Mouse (Mus musculus): ENCODE results near the gene Hdgfl3.
"Not testable (repeated sequence)": the region's sequence is repeated elsewhere in the genome, so short reads cannot be mapped to it uniquely, and the experiment has no call there.

The Hdgfl3 gene

GRCm38 (mm10) chr7:81854568-81855307 lies 79.5 kb downstream of the Hdgfl3 start:
- no peak for DNase-seq (ENCODE audit: low spot score in 2 of 2)

GRCm38 (mm10) chr7:81851706-81852105 lies 82.6 kb downstream of the Hdgfl3 start:
- no peak for DNase-seq (ENCODE audit: low spot score in 2 of 2)

GRCm38 (mm10) chr7:81850171-81850570 lies 84.1 kb downstream of the Hdgfl3 start:
- no peak for DNase-seq (ENCODE audit: low spot score in 2 of 2)

- DNase-seq (ENCODE audit: low spot score in 2 of 2), result no peak
Measured at GRCm38 (mm10) chr7:81849633-81850032, 84.6 kb downstream of the Hdgfl3 start.

- DNase-seq (ENCODE audit: low spot score in 2 of 2), result no peak
Measured at GRCm38 (mm10) chr7:81849214-81849613, 85.1 kb downstream of the Hdgfl3 start.

GRCm38 (mm10) chr7:81847777-81848176 lies 86.5 kb downstream of the Hdgfl3 start:
- DNase-seq (ENCODE audit: low spot score in 2 of 2), result no peak

GRCm38 (mm10) chr7:81847010-81847409 lies 87.3 kb downstream of the Hdgfl3 start:
- no peak for DNase-seq (ENCODE audit: low spot score in 2 of 2)

- DNase-seq (ENCODE audit: low spot score in 2 of 2), result no peak
Measured at GRCm38 (mm10) chr7:81846008-81846407, 88.3 kb downstream of the Hdgfl3 start.

GRCm38 (mm10) chr7:81845313-81845712 lies 89.0 kb downstream of the Hdgfl3 start:
- no peak for DNase-seq (ENCODE audit: low spot score in 2 of 2)

GRCm38 (mm10) chr7:81844801-81845200 lies 89.5 kb downstream of the Hdgfl3 start:
- no peak for DNase-seq (ENCODE audit: low spot score in 2 of 2)

GRCm38 (mm10) chr7:81843903-81844302 lies 90.4 kb downstream of the Hdgfl3 start:
- DNase-seq (ENCODE audit: low spot score in 2 of 2), result no peak

GRCm38 (mm10) chr7:81842998-81843397 lies 91.3 kb downstream of the Hdgfl3 start:
- no peak for DNase-seq (ENCODE audit: low spot score in 2 of 2)

- no peak for DNase-seq (ENCODE audit: low spot score in 2 of 2)
Measured at GRCm38 (mm10) chr7:81842141-81842540, 92.1 kb downstream of the Hdgfl3 start.

- DNase-seq (ENCODE audit: low spot score in 2 of 2), result no peak
Measured at GRCm38 (mm10) chr7:81841439-81841838, 92.8 kb downstream of the Hdgfl3 start.

GRCm38 (mm10) chr7:81840661-81841181 lies 93.6 kb downstream of the Hdgfl3 start:
- DNase-seq (ENCODE audit: low spot score in 2 of 2), result no peak

GRCm38 (mm10) chr7:81839746-81840145 lies 94.5 kb downstream of the Hdgfl3 start:
- DNase-seq (ENCODE audit: low spot score in 2 of 2), result no peak

GRCm38 (mm10) chr7:81837771-81838170 lies 96.5 kb downstream of the Hdgfl3 start:
- not testable (repeated sequence) for DNase-seq (ENCODE audit: low spot score in 2 of 2)

- no peak for DNase-seq (ENCODE audit: low spot score in 2 of 2)
Measured at GRCm38 (mm10) chr7:81835430-81835829, 98.8 kb downstream of the Hdgfl3 start.

GRCm38 (mm10) chr7:81834847-81835246 lies 99.4 kb downstream of the Hdgfl3 start:
- peak in 1 of 2 experiments; percentile 28 for DNase-seq (ENCODE audit: low spot score in 2 of 2)
